Mouse (Mus musculus): Measurements from ENCODE around the gene Vps35l.

GRCm38 (mm10) chr7:118704001-118704850 is 35.8 kb upstream of the Vps35l start:
- TF ChIP-seq POLR2A (IDR thresholded peaks at IDR 0.05; ENCODE audit: low read depth, low read length): no peak
- no peak for TF ChIP-seq CTCF (conservative IDR thresholded peaks at IDR 0.05; ENCODE audit: insufficient read depth, insufficient read length, low read depth, low read length)

All from kidney, adult 2 months (tissue).